Mouse (Mus musculus): Measurements from ENCODE around the gene Lrrc4b.

DNA sequence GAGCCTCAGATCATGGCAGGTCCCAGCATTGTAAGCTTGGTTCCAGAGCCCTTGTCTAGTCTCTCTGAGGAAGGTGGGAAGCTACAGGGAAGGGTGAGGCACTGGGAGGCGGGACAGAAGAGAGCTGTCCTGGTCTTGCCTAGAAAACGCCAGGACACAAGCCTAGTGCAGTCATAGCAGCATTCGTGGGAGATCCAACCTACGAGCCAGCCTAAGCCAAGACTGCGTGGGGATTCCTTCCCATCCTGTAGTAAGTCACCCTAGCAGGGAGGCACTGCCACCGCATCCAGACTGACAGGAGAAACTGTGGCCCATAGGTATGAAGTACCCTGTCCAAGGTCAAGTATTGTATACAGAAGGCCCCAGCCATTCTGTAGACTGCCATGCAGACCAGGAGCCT, 3.7 kb downstream of the Lrrc4b start:
- TF ChIP-seq POLR2A (IDR thresholded peaks at IDR 0.05; ENCODE audit: borderline replicate concordance, control insufficient read depth, low read depth, low read length) (no peak), CTCF (IDR thresholded peaks at IDR 0.05; ENCODE audit: control insufficient read depth, insufficient read depth, low read length) (no peak)
